Mouse (Mus musculus): Measurements from ENCODE around the gene Sez6l. TPM values are rescaled to one million over a fixed set of nuclear protein-coding genes. Genes with fewer than 3 reads are reported as not detected.

The Sez6l gene
- polyA plus RNA-seq, 1 experiment: 0.34 TPM

- H3K27me3 ChIP-seq (ENCODE audit: control insufficient read depth, insufficient read depth, low read length): no peaks in the 10 kb centered on the region
- DNase-seq (ENCODE audit: low read depth in 1 of 2, low spot score in 2 of 2): no peak
- no peak overlapping the region for H3K27ac ChIP-seq (ENCODE audit: insufficient read depth, low read length)
- 65% methylated on average over 5 of the region's 5 CpGs for WGBS
- no peak overlapping the region for H3K4me3 ChIP-seq (ENCODE audit: extremely low read depth, insufficient read depth, insufficient read length)
- H3K4me1 ChIP-seq (ENCODE audit: control insufficient read depth, insufficient read depth, insufficient read length): no peaks in the 10 kb centered on the region
- no peak for TF ChIP-seq POLR2A (IDR thresholded peaks at IDR 0.05; ENCODE audit: low read depth, low read length)
- no peaks in the 10 kb centered on the region for H3K36me3 ChIP-seq (ENCODE audit: control insufficient read depth, insufficient read depth, low read length)
These were observed 167.7 kb downstream of the Sez6l start for GRCm38 (mm10) chr5:112409274-112409673.

- H3K36me3 ChIP-seq (ENCODE audit: control insufficient read depth, insufficient read depth, low read length): no peaks in the 10 kb centered on the region
- H3K4me3 ChIP-seq (ENCODE audit: extremely low read depth, insufficient read depth, insufficient read length): no peak overlapping the region
- no peaks in the 10 kb centered on the region for H3K4me1 ChIP-seq (ENCODE audit: control insufficient read depth, insufficient read depth, insufficient read length)
- H3K27ac ChIP-seq (ENCODE audit: insufficient read depth, low read length): no peak overlapping the region
- no peaks in the 10 kb centered on the region for H3K27me3 ChIP-seq (ENCODE audit: control insufficient read depth, insufficient read depth, low read length)
- DNase-seq (ENCODE audit: low read depth in 1 of 2, low spot score in 2 of 2): no peak
- 55% methylated on average over 3 of the region's 3 CpGs for WGBS
- no peak for TF ChIP-seq POLR2A (IDR thresholded peaks at IDR 0.05; ENCODE audit: low read depth, low read length)
- no peak for TF ChIP-seq CTCF (IDR thresholded peaks at IDR 0.05; ENCODE audit: extremely low read depth, insufficient read depth, insufficient read length, insufficient replicate concordance)
These were observed 171.0 kb downstream of the Sez6l start for GRCm38 (mm10) chr5:112406017-112406416.

- Histone ChIP-seq H3K36me3 (ENCODE audit: control insufficient read depth, insufficient read depth, low read length) (no peaks in the 10 kb centered on the region), H3K4me3 (ENCODE audit: extremely low read depth, insufficient read depth, insufficient read length) (no peak overlapping the region), H3K27me3 (ENCODE audit: control insufficient read depth, insufficient read depth, low read length) (no peaks in the 10 kb centered on the region), H3K4me1 (ENCODE audit: control insufficient read depth, insufficient read depth, insufficient read length) (no peaks in the 10 kb centered on the region), H3K27ac (ENCODE audit: insufficient read depth, low read length) (no peak overlapping the region)
- DNase-seq (ENCODE audit: low read depth in 1 of 2, low spot score in 2 of 2): no peak
- no peak for TF ChIP-seq CTCF (IDR thresholded peaks at IDR 0.05; ENCODE audit: extremely low read depth, insufficient read depth, insufficient read length, insufficient replicate concordance)
- TF ChIP-seq POLR2A (IDR thresholded peaks at IDR 0.05; ENCODE audit: low read depth, low read length): no peak
- WGBS: 80% methylated on average over 3 of the region's 3 CpGs
These were observed 174.5 kb downstream of the Sez6l start for GRCm38 (mm10) chr5:112402437-112402836.

- H3K27ac ChIP-seq (ENCODE audit: insufficient read depth, low read length): no peak overlapping the region
- TF ChIP-seq CTCF (IDR thresholded peaks at IDR 0.05; ENCODE audit: extremely low read depth, insufficient read depth, insufficient read length, insufficient replicate concordance): no peak
- no peak for TF ChIP-seq POLR2A (IDR thresholded peaks at IDR 0.05; ENCODE audit: low read depth, low read length)
- no peaks in the 10 kb centered on the region for H3K36me3 ChIP-seq (ENCODE audit: control insufficient read depth, insufficient read depth, low read length)
- H3K27me3 ChIP-seq (ENCODE audit: control insufficient read depth, insufficient read depth, low read length): peaks cover 9% of the 10 kb centered on the region
- DNase-seq (ENCODE audit: low read depth in 1 of 2, low spot score in 2 of 2): no peak
- H3K4me1 ChIP-seq (ENCODE audit: control insufficient read depth, insufficient read depth, insufficient read length): no peaks in the 10 kb centered on the region
- no peak overlapping the region for H3K4me3 ChIP-seq (ENCODE audit: extremely low read depth, insufficient read depth, insufficient read length)
- 75% methylated on average over 10 of the region's 10 CpGs for WGBS
These were observed 177.7 kb downstream of the Sez6l start for GRCm38 (mm10) chr5:112399284-112399683.

GRCm38 (mm10) chr5:112396066-112396465 lies 180.9 kb downstream of the Sez6l start:
- Histone ChIP-seq H3K27me3 (ENCODE audit: control insufficient read depth, insufficient read depth, low read length) (peaks cover 9% of the 10 kb centered on the region), H3K36me3 (ENCODE audit: control insufficient read depth, insufficient read depth, low read length) (no peaks in the 10 kb centered on the region), H3K27ac (ENCODE audit: insufficient read depth, low read length) (no peak overlapping the region), H3K4me1 (ENCODE audit: control insufficient read depth, insufficient read depth, insufficient read length) (no peaks in the 10 kb centered on the region), H3K4me3 (ENCODE audit: extremely low read depth, insufficient read depth, insufficient read length) (no peak overlapping the region)
- 86% methylated on average over 18 of the region's 18 CpGs for WGBS
- DNase-seq (ENCODE audit: low read depth in 1 of 2, low spot score in 2 of 2): no peak
- TF ChIP-seq POLR2A (IDR thresholded peaks at IDR 0.05; ENCODE audit: low read depth, low read length) (no peak), CTCF (IDR thresholded peaks at IDR 0.05; ENCODE audit: extremely low read depth, insufficient read depth, insufficient read length, insufficient replicate concordance) (no peak)

- no peaks in the 10 kb centered on the region for H3K4me1 ChIP-seq (ENCODE audit: control insufficient read depth, insufficient read depth, insufficient read length)
- no peak within 1 kb of the TSS for H3K27ac ChIP-seq (ENCODE audit: insufficient read depth, low read length)
- H3K4me3 ChIP-seq (ENCODE audit: extremely low read depth, insufficient read depth, insufficient read length): peak within 1 kb of the TSS; percentile 41; the same call in 1 of the 2 replicates
- DNase-seq (ENCODE audit: low read depth in 1 of 2, low spot score in 2 of 2): no peak
- no peaks in the 10 kb centered on the region for H3K36me3 ChIP-seq (ENCODE audit: control insufficient read depth, insufficient read depth, low read length)
- WGBS: 10% methylated on average over 42 of the region's 67 CpGs
- H3K27me3 ChIP-seq (ENCODE audit: control insufficient read depth, insufficient read depth, low read length): peaks cover 9% of the 10 kb centered on the region
- no peak for TF ChIP-seq CTCF (IDR thresholded peaks at IDR 0.05; ENCODE audit: extremely low read depth, insufficient read depth, insufficient read length, insufficient replicate concordance)
- TF ChIP-seq POLR2A (IDR thresholded peaks at IDR 0.05; ENCODE audit: low read depth, low read length): no peak
These were observed 182.1 kb downstream of the Sez6l start, which contains the start of gene Asphd2 for GRCm38 (mm10) chr5:112394779-112395443. Gene Asphd2 (minus strand): TSS chr5:112394866.

- Histone ChIP-seq H3K4me1 (ENCODE audit: control insufficient read depth, insufficient read depth, insufficient read length) (no peaks in the 10 kb centered on the region), H3K36me3 (ENCODE audit: control insufficient read depth, insufficient read depth, low read length) (no peaks in the 10 kb centered on the region), H3K27me3 (ENCODE audit: control insufficient read depth, insufficient read depth, low read length) (peaks cover 9% of the 10 kb centered on the region), H3K27ac (ENCODE audit: insufficient read depth, low read length) (no peak overlapping the region), H3K4me3 (ENCODE audit: extremely low read depth, insufficient read depth, insufficient read length) (peak overlapping the region; percentile 10; the same call in 1 of the 2 replicates)
- no peak for DNase-seq (ENCODE audit: low read depth in 1 of 2, low spot score in 2 of 2)
- TF ChIP-seq POLR2A (IDR thresholded peaks at IDR 0.05; ENCODE audit: low read depth, low read length) (no peak), CTCF (IDR thresholded peaks at IDR 0.05; ENCODE audit: extremely low read depth, insufficient read depth, insufficient read length, insufficient replicate concordance) (no peak)
- 5% methylated on average over 28 of the region's 28 CpGs for WGBS
These were observed 182.6 kb downstream of the Sez6l start for GRCm38 (mm10) chr5:112394415-112394763.
